Comparison of ENCODE assay signal across 21 mouse cellular contexts in genomic region chr9:69292776-69293687, GRCm38 (mm10).
DNase-seq lines count a peak whose midpoint lies in the region; ATAC-seq lines count a peak whose summit lies in the region.
"Had no signal": no experiment of that assay in that cellular context is flagged by ENCODE, and none has a peak within 500 bp of the region (broad histone marks: within the 10 kb centered on the region; RNA-seq: fewer than 3 reads in every experiment).

No protein-coding gene starts in this region.

- 70% methylated on average over 12 of the region's 12 CpGs for WGBS in forebrain, embryonic 10.5 days
- 71% methylated on average over 12 of the region's 12 CpGs for WGBS in forebrain, embryonic 12.5 days
- 81% methylated on average over 12 of the region's 12 CpGs for WGBS in hindbrain, embryonic 16.5 days
- WGBS in hindbrain, embryonic 11.5 days, result 74% methylated on average over 12 of the region's 12 CpGs
- WGBS in embryonic facial prominence, embryonic 12.5 days, result 33% methylated on average over 12 of the region's 12 CpGs
- 76% methylated on average over 12 of the region's 12 CpGs for WGBS in midbrain, embryonic 15.5 days

- peaks cover 56% of the 10 kb centered on the region for H3K4me1 ChIP-seq in forebrain, embryonic 10.5 days
- H3K4me1 ChIP-seq in forebrain, embryonic 12.5 days, result peaks cover 21% of the 10 kb centered on the region
- H3K4me1 ChIP-seq in hindbrain, embryonic 16.5 days (ENCODE audit: control insufficient read depth, insufficient read depth, low read depth, low read length), result peaks cover 11% of the 10 kb centered on the region
- peaks cover 3% of the 10 kb centered on the region; the same call in 1 of the 2 replicates for H3K4me1 ChIP-seq in hindbrain, embryonic 11.5 days (replicated peaks; ENCODE audit: control insufficient read depth, insufficient read depth, low read length)
- H3K4me1 ChIP-seq in embryonic facial prominence, embryonic 12.5 days, result peaks cover 51% of the 10 kb centered on the region
- H3K4me1 ChIP-seq in midbrain, embryonic 15.5 days, result peaks cover 25% of the 10 kb centered on the region

- ATAC-seq in forebrain, embryonic 12.5 days (ENCODE audit: low FRiP score), result no peak
- ATAC-seq in hindbrain, embryonic 16.5 days, result no peak
- ATAC-seq in hindbrain, embryonic 11.5 days (ENCODE audit: low FRiP score), result no peak
- ATAC-seq in embryonic facial prominence, embryonic 12.5 days (ENCODE audit: insufficient number of reproducible peaks, insufficient read depth, low FRiP score, low TSS enrichment), result no peak
- ATAC-seq in midbrain, embryonic 15.5 days (replicated peaks), result no peak
- ATAC-seq: Patski had no signal

- DNase-seq in forebrain, embryonic 10.5 days (ENCODE audit: extremely low spot score, low spot score), result no peak
- no peak for DNase-seq in hindbrain, embryonic 11.5 days (ENCODE audit: low spot score)
- DNase-seq in frontal cortex, adult 2 months (ENCODE audit: extremely low spot score in 1 of 2, low spot score in 1 of 2), result no peak
- DNase-seq in kidney, postnatal 4 days, result no peak
- DNase-seq: adrenal gland, adult 8-10 months; cerebellum, adult 8-10 months; gastrocnemius, postnatal 25 days; heart, postnatal 10 days; kidney, adult 8-10 months; kidney, postnatal 36 days; lung, adult 18-20 months; lung, postnatal 14 days; thymus, postnatal 14 days had no signal

- peaks cover 64% of the 10 kb centered on the region for H3K27me3 ChIP-seq in forebrain, embryonic 10.5 days (ENCODE audit: poor library complexity, severe bottlenecking)
- peaks cover 36% of the 10 kb centered on the region for H3K27me3 ChIP-seq in forebrain, embryonic 12.5 days
- H3K27me3 ChIP-seq in hindbrain, embryonic 16.5 days (replicated peaks; ENCODE audit: control insufficient read depth, insufficient read depth, low read length), result peaks cover 5% of the 10 kb centered on the region; the same call in 1 of the 2 replicates
- H3K27me3 ChIP-seq in hindbrain, embryonic 11.5 days (ENCODE audit: control insufficient read depth, insufficient read depth, low read length), result peaks cover 18% of the 10 kb centered on the region
- 0 out of 2 replicates have a peak, but pooled peaks cover 6% of the 10 kb centered on the region for H3K27me3 ChIP-seq in embryonic facial prominence, embryonic 12.5 days
- peaks cover 12% of the 10 kb centered on the region for H3K27me3 ChIP-seq in midbrain, embryonic 15.5 days (replicated peaks)
- H3K27me3 ChIP-seq: embryonic facial prominence, embryonic 15.5 days; Patski had no signal

- H3K36me3 ChIP-seq in forebrain, embryonic 10.5 days (replicated peaks), result no peaks in the 10 kb centered on the region
- no peaks in the 10 kb centered on the region for H3K36me3 ChIP-seq in forebrain, embryonic 12.5 days (replicated peaks)
- no peaks in the 10 kb centered on the region for H3K36me3 ChIP-seq in hindbrain, embryonic 16.5 days (ENCODE audit: control insufficient read depth, insufficient read depth, low read length)
- H3K36me3 ChIP-seq in hindbrain, embryonic 11.5 days (ENCODE audit: control insufficient read depth, insufficient read depth, low read length), result no peaks in the 10 kb centered on the region
- H3K36me3 ChIP-seq in embryonic facial prominence, embryonic 12.5 days, result no peaks in the 10 kb centered on the region
- H3K36me3 ChIP-seq in midbrain, embryonic 15.5 days (replicated peaks), result no peaks in the 10 kb centered on the region
- H3K36me3 ChIP-seq: embryonic facial prominence, embryonic 15.5 days; neural tube, embryonic 13.5 days had no signal

- no peak overlapping the region for H3K4me3 ChIP-seq in forebrain, embryonic 10.5 days
- no peak overlapping the region for H3K4me3 ChIP-seq in forebrain, embryonic 12.5 days (replicated peaks)
- peak overlapping the region; percentile 8; the same call in 1 of the 2 replicates for H3K4me3 ChIP-seq in hindbrain, embryonic 16.5 days (ENCODE audit: low read length)
- no peak overlapping the region for H3K4me3 ChIP-seq in hindbrain, embryonic 11.5 days (ENCODE audit: low read depth, low read length)
- H3K4me3 ChIP-seq in embryonic facial prominence, embryonic 12.5 days, result no peak overlapping the region
- H3K4me3 ChIP-seq in midbrain, embryonic 15.5 days, result peak overlapping the region; percentile 11; the same call in 1 of the 2 replicates
- H3K4me3 ChIP-seq: embryonic facial prominence, embryonic 15.5 days; neural tube, embryonic 13.5 days had no signal

- H3K27ac ChIP-seq in forebrain, embryonic 10.5 days, result 0 out of 2 replicates have a peak overlapping the region, but pooled peaks have one; percentile 32
- no peak overlapping the region for H3K27ac ChIP-seq in forebrain, embryonic 12.5 days
- H3K27ac ChIP-seq in hindbrain, embryonic 16.5 days (ENCODE audit: low read depth, low read length), result no peak overlapping the region
- no peak overlapping the region for H3K27ac ChIP-seq in hindbrain, embryonic 11.5 days (ENCODE audit: low read depth, low read length)
- H3K27ac ChIP-seq in embryonic facial prominence, embryonic 12.5 days, result no peak overlapping the region
- H3K27ac ChIP-seq in midbrain, embryonic 15.5 days, result peak overlapping the region; percentile 29; the same call in 1 of the 2 replicates
- H3K27ac ChIP-seq: embryonic facial prominence, embryonic 15.5 days; neural tube, embryonic 13.5 days had no signal

- no peak overlapping the region for H3K9ac ChIP-seq in forebrain, embryonic 12.5 days
- H3K9ac ChIP-seq in hindbrain, embryonic 16.5 days (ENCODE audit: low read depth, low read length), result no peak overlapping the region
- no peak overlapping the region for H3K9ac ChIP-seq in hindbrain, embryonic 11.5 days (ENCODE audit: low read depth, low read length)
- no peak overlapping the region for H3K9ac ChIP-seq in embryonic facial prominence, embryonic 12.5 days
- H3K9ac ChIP-seq in midbrain, embryonic 15.5 days, result no peak overlapping the region
- H3K9ac ChIP-seq: embryonic facial prominence, embryonic 15.5 days; neural tube, embryonic 13.5 days had no signal

- no peak overlapping the region for H3K4me2 ChIP-seq in forebrain, embryonic 12.5 days
- peak overlapping the region; percentile 24; the same call in 1 of the 2 replicates for H3K4me2 ChIP-seq in hindbrain, embryonic 16.5 days (ENCODE audit: low read length)
- H3K4me2 ChIP-seq in hindbrain, embryonic 11.5 days (replicated peaks; ENCODE audit: low read depth, low read length), result no peak overlapping the region
- H3K4me2 ChIP-seq in embryonic facial prominence, embryonic 12.5 days (replicated peaks), result peak overlapping the region; percentile 14; the same call in 1 of the 2 replicates
- peak overlapping the region; percentile 26 for H3K4me2 ChIP-seq in midbrain, embryonic 15.5 days
- H3K4me2 ChIP-seq: heart, embryonic 11.5 days; neural tube, embryonic 13.5 days had no signal

- H3K9me3 ChIP-seq in forebrain, embryonic 10.5 days, result no peaks in the 10 kb centered on the region
- no peaks in the 10 kb centered on the region for H3K9me3 ChIP-seq in forebrain, embryonic 12.5 days
- no peaks in the 10 kb centered on the region for H3K9me3 ChIP-seq in hindbrain, embryonic 16.5 days (ENCODE audit: control insufficient read depth, low read length)
- no peaks in the 10 kb centered on the region for H3K9me3 ChIP-seq in hindbrain, embryonic 11.5 days (ENCODE audit: control insufficient read depth, low read length)
- H3K9me3 ChIP-seq in embryonic facial prominence, embryonic 12.5 days, result no peaks in the 10 kb centered on the region
- H3K9me3 ChIP-seq in midbrain, embryonic 15.5 days, result no peaks in the 10 kb centered on the region
- H3K9me3 ChIP-seq: embryonic facial prominence, embryonic 15.5 days; neural tube, embryonic 13.5 days had no signal

Comparison
In these comparisons a context has a peak if more than half of its experiments do, and no peak if none do; other contexts are left out.
1. H3K27ac ChIP-seq: peak in forebrain, embryonic 10.5 days (single experiment) and midbrain, embryonic 15.5 days (single experiment); none in forebrain, embryonic 12.5 days (single experiment), hindbrain, embryonic 16.5 days (single experiment), hindbrain, embryonic 11.5 days (single experiment) and embryonic facial prominence, embryonic 12.5 days (single experiment).
2. H3K4me3 ChIP-seq: peak in hindbrain, embryonic 16.5 days (single experiment) and midbrain, embryonic 15.5 days (single experiment); none in forebrain, embryonic 10.5 days (single experiment), forebrain, embryonic 12.5 days (single experiment), hindbrain, embryonic 11.5 days (single experiment) and embryonic facial prominence, embryonic 12.5 days (single experiment).
3. H3K4me2 ChIP-seq: peak in hindbrain, embryonic 16.5 days (single experiment), embryonic facial prominence, embryonic 12.5 days (single experiment) and midbrain, embryonic 15.5 days (single experiment); none in forebrain, embryonic 12.5 days (single experiment) and hindbrain, embryonic 11.5 days (single experiment).